Mouse (Mus musculus) neural tube, postnatal 0 days (tissue): ENCODE measurements around the gene Wdcp. TPM values are rescaled to one million over a fixed set of nuclear protein-coding genes. Genes with fewer than 3 reads are reported as not detected.

Experiments
- polyA plus RNA-seq: library from polyadenylated mRNA; unstranded; fragments of >200 nt; fragmentation: Nextera tagmentation; extraction: Ambion mirVana; gene quantifications from 2 replicates; pipeline ENCODE4 v1.2.1, GENCODE M21; 2015

The Wdcp gene
- 14.2 and 17.0 TPM in 2 replicates for polyA plus RNA-seq

GRCm38 (mm10) chr12:4842890-4843597 lies at the start of gene Wdcp:
Gene Wdcp (plus strand): TSS chr12:4843303.

GRCm38 (mm10) chr12:4817361-4818101 lies 25.6 kb upstream of the Wdcp start, which contains the start of gene Sf3b6:
Gene Sf3b6 (plus strand): TSS chr12:4817544.

GRCm38 (mm10) chr12:4841392-4841887 lies 1.7 kb upstream of the Wdcp start, which contains the start of gene Fkbp1b:
Gene Fkbp1b (minus strand): TSS chr12:4841591.

GRCm38 (mm10) chr12:4874161-4874927 lies 31.2 kb downstream of the Wdcp start, which contains the start of gene Mfsd2b:
Gene Mfsd2b (minus strand): TSS chr12:4874359.

GRCm38 (mm10) chr12:4906951-4907906 lies 64.1 kb downstream of the Wdcp start, which contains the start of gene Ubxn2a:
Gene Ubxn2a (minus strand): TSS chr12:4907705.

Other genes with a start within 250 kb of the Wdcp start
- 0.66 and 1.0 TPM in 2 replicates for gene Fam228a, start 104.9 kb upstream of the Wdcp start, polyA plus RNA-seq
- gene Pfn4, start 74.3 kb upstream of the Wdcp start, polyA plus RNA-seq, result 21.8 and 23.6 TPM in 2 replicates
- gene Fam228b, start 74.0 kb upstream of the Wdcp start, polyA plus RNA-seq, result 8.7 and 10.5 TPM in 2 replicates
- 280 and 287 TPM in 2 replicates for gene Sf3b6, start 25.8 kb upstream of the Wdcp start, polyA plus RNA-seq
- 141 and 151 TPM in 2 replicates for gene Fkbp1b, start 1.7 kb upstream of the Wdcp start, polyA plus RNA-seq
- gene Mfsd2b, start 31.1 kb downstream of the Wdcp start, polyA plus RNA-seq, result 1.2 and 1.4 TPM in 2 replicates
- gene Ubxn2a, start 64.4 kb downstream of the Wdcp start, polyA plus RNA-seq, result 56.4 and 59.1 TPM in 2 replicates
- 9.1 and 12.3 TPM in 2 replicates for gene Atad2b, start 74.0 kb downstream of the Wdcp start, polyA plus RNA-seq